Mouse (Mus musculus): ENCODE results near the gene Mast4.

Mast4 gene

GRCm38 (mm10) chr13:103315113-103315708 lies 19.1 kb downstream of the Mast4 start:
- CTCF ChIA-PET = no interaction called here

GRCm38 (mm10) chr13:103308296-103308695 lies 26.0 kb downstream of the Mast4 start:
- CTCF ChIA-PET = no interaction called here

GRCm38 (mm10) chr13:103303826-103304225 lies 30.5 kb downstream of the Mast4 start:
- CTCF ChIA-PET = no interaction called here

- CTCF ChIA-PET = no interaction called here
Observed at GRCm38 (mm10) chr13:103302508-103302907, 31.8 kb downstream of the Mast4 start.

GRCm38 (mm10) chr13:103302077-103302476 lies 32.2 kb downstream of the Mast4 start:
- CTCF ChIA-PET = no interaction called here

GRCm38 (mm10) chr13:103294424-103294823 lies 39.9 kb downstream of the Mast4 start:
- CTCF ChIA-PET = no interaction called here

- CTCF ChIA-PET = no interaction called here
Observed at GRCm38 (mm10) chr13:103293121-103293520, 41.2 kb downstream of the Mast4 start.

- CTCF ChIA-PET = no interaction called here
Observed at GRCm38 (mm10) chr13:103291098-103291497, 43.2 kb downstream of the Mast4 start.

- CTCF ChIA-PET = no interaction called here
Observed at GRCm38 (mm10) chr13:103285821-103286220, 48.5 kb downstream of the Mast4 start.

- CTCF ChIA-PET = no interaction called here
Observed at GRCm38 (mm10) chr13:103285036-103285435, 49.3 kb downstream of the Mast4 start.

GRCm38 (mm10) chr13:103270856-103271391 lies 63.4 kb downstream of the Mast4 start:
- CTCF ChIA-PET = no interaction called here

GRCm38 (mm10) chr13:103262707-103263106 lies 71.6 kb downstream of the Mast4 start:
- CTCF ChIA-PET = no interaction called here

- CTCF ChIA-PET = no interaction called here
Observed at GRCm38 (mm10) chr13:103262061-103262460, 72.2 kb downstream of the Mast4 start.

- CTCF ChIA-PET = no interaction called here
Observed at GRCm38 (mm10) chr13:103260414-103260813, 73.9 kb downstream of the Mast4 start.

- CTCF ChIA-PET = no interaction called here
Observed at GRCm38 (mm10) chr13:103258106-103258505, 76.2 kb downstream of the Mast4 start.

GRCm38 (mm10) chr13:103254861-103255260 lies 79.4 kb downstream of the Mast4 start:
- CTCF ChIA-PET = no interaction called here

- CTCF ChIA-PET = no interaction called here
Observed at GRCm38 (mm10) chr13:103253077-103253476, 81.2 kb downstream of the Mast4 start.

- CTCF ChIA-PET = no interaction called here
Observed at GRCm38 (mm10) chr13:103248102-103249054, 85.9 kb downstream of the Mast4 start.

- CTCF ChIA-PET = no interaction called here
Observed at GRCm38 (mm10) chr13:103246973-103247718, 87.2 kb downstream of the Mast4 start.

- CTCF ChIA-PET = no interaction called here
Observed at GRCm38 (mm10) chr13:103245431-103245830, 88.9 kb downstream of the Mast4 start.

- CTCF ChIA-PET = no interaction called here
Observed at GRCm38 (mm10) chr13:103244053-103244452, 90.2 kb downstream of the Mast4 start.

GRCm38 (mm10) chr13:103241092-103241491 lies 93.2 kb downstream of the Mast4 start:
- CTCF ChIA-PET = interaction anchor here (0.6 kb wide), 1 partner anchor 218 kb away, joined by 27 read pairs; no protein-coding TSS in a partner anchor

Data from spleen, embryonic (tissue).